Mouse (Mus musculus) gastrocnemius, postnatal 4 days (tissue): Measurements from ENCODE around the gene Chst15. TPM values are rescaled to one million over a fixed set of nuclear protein-coding genes. Genes with fewer than 3 reads are reported as not detected.

Source experiments
- DNase-seq, 2 experiments: peaks; one replicate each; pipeline ENCODE4 v3.0.0; 2021 to 2022; ENCODE audit warnings: low spot score in 2 of 2, mixed read lengths in 2 of 2
- long read RNA-seq, 2 experiments: library from polyadenylated mRNA; stranded (forward); transcript quantifications; one replicate each; pipeline ENCODE4 v2.0.0; 2021
- total RNA-seq, 2 experiments: library from RNA; stranded (reverse); gene quantifications; 2 replicates each; pipeline ENCODE4 v1.2.3; 2021

Gene Chst15
- 10 to 100 TPM; 11.6 to 12.0 TPM for total RNA-seq
- long read RNA-seq, experiment 1, full-length matches to known transcripts: 4 of 10 reads
- long read RNA-seq, experiment 1, partial matches to known transcripts: 5 of 10 reads
- long read RNA-seq, experiment 1, other reads (novel, unspliced or antisense): 1 of 10 reads
- long read RNA-seq, experiment 2, full-length matches to known transcripts: 6 of 14 reads
- long read RNA-seq, experiment 2, partial matches to known transcripts: 1 of 14 reads
- long read RNA-seq, experiment 2, other reads (novel, unspliced or antisense): 7 of 14 reads

DNA sequence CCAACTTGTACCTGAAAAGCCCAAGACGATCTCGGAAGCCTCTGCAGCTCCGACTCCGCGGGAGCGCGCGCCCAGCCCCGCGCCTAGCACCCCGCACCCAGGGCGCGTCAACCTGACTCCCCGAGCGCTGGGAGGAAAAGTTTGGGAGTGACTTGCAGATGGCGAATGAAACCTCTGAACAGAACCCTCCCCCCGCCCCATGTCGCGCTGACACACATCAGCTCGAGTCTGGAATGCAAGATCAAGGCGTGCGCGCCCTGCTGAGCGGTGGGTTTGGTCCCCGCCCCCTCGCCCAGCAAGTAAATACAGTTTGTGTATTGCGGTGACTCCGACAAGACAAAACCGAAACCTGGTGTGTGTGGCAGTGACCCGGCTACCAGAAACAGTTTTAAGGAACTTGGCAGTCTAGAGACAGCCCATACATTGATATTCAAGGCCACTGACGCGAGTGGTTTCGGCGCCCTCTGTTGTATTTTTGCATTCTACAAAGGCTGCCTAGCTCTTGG, at the start of gene Chst15:
TSS of gene Chst15 (minus strand) at position 193 of the 506 bp plus-strand sequence.
- peak; percentile 28 to 54 for DNase-seq

DNA sequence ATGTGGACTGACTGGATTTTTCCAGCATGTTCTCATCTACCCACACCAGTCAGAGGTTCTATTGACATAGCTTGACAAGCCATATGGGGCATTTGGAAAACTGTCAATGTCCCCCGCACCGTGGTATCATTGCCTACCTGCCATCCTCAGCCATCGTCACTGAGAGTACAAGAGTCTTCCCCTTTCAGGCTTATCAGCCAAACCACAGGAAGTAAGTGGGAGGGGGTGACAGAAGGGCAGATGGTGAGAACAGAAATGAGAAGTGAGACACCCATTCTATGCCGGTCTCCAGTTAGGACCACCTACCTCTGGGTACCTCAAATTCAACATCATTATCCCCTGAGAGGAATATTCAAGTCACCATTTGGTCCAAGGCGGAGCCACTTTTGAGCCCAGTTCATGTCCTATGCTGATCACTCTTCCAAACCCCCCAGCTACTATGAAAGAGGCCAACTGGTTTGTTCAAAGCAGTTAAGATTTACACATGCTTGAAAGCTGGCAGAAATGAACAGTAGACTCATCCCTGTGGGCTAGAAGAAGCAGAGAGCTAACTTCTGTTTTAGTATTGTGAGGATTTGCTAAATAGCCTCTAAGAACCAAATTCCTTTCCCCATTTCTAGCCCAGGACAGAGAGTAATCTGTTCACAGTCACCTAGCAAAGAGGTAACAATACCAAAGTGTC, 48.8 kb upstream of the Chst15 start:
- DNase-seq: no peak

DNA sequence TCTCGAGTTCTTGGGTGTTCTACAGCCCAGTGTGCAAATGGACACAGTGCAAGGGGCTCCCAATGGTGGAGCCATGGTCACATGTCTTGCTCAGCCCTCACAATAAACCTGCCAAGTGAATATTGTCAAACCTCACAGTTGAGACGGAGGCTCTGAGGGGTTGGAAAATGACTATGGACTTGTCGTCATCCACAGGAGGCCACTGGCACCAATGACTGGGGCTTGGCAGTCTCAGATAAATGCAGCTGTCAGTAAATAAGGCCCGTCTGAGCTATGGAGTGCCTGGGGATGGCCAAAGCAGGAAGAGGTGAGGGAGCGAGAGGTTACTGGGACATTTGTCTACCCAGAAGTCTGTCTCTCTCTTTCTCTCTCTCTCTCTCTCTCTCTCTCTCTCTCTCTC, 48.1 kb upstream of the Chst15 start:
- DNase-seq: no peak

DNA sequence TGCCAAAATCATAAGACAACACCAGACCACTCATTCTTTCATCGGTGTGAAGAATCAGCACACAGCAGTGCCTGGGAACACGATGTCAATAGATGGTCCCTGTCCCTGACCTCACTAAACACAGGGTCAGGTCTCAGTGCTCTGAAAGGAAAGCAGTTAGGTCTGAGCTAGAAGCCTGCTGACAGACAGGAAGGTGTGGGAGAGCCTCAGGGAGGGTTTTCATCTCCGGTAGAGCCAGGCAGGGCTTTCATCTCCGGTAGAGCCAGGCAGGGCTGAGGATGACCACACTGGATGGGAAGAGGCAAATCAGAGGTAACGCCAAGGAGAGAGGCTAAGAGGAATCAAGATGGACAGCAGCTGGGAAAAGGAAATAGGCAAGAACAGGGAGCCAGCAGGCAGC, 47.5 kb upstream of the Chst15 start:
- no peak for DNase-seq

DNA sequence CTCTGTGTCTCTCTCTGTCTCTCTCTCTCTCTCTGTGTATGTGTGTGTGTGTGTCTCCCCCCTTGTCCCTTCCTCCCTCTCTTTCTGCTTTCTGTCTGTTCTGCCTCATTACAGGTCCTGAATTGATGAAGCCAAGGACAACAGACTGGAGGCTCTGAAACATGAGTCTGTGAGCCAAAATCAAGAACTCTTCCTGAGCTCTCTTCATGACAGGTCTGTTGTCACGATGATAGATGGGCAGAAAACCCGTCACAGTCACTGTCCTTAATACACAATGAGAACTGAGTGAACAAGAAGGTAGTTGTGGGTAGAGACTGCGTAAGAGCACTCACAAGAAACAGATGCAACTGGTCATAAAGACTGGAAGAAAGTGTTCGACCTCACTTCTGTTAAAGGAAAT, 43.3 kb upstream of the Chst15 start:
- DNase-seq: no peak

DNA sequence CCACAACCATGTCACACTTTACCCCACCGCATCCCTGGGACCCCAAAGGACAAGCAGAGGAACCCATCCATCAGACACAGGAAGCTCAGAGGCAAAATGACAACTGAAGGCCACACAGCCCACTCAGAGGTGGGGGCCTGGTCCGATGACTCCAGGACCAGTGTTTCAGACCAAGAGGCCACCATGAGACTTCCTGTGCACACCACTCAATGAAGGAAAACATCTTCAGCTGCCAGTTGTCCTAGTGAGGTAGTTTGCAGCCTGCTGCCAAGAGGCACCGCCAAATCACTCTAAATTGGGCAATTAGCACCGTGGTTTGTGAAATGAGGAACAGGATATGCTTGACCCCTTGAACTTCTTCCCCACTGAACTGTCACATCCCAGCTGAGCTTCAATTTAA, 41.7 kb upstream of the Chst15 start:
- DNase-seq: no peak

DNA sequence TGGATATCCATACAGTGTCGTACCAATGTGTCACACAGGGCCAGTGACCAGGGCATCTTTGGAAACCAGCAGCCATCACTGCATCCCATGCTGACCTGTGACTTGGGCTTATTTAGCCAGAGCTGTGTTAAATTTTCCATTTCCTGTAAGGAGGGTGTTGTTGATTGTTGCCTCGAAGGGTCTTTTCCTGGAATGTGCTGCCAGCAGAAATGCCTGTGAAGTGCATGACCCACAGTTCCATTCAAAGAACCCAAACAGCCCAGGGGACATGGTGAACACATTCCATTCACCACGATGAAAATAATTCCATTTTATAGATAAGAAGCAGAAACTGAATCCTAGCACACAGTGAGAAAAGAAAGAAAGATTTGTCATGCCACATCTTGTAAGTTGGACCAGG, 41.2 kb upstream of the Chst15 start:
- DNase-seq: no peak

DNA sequence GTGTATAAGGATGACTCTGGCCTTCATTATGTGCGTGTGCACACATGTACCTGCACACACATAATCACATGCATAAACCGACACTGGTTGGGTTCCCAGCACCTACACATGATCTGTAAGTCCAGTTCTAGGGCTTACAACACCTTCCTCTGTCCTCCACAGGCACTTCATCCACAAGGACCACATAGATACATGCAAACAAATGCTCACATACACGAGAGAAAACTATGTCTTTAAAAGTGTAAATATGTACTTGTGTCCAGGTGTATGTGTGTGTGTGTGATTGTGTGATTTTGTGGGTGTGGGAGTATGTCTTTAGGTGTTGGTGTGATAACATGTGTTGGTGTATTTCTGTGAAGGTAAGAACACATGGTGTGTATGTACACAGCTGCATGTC, 40.8 kb upstream of the Chst15 start:
- no peak for DNase-seq

DNA sequence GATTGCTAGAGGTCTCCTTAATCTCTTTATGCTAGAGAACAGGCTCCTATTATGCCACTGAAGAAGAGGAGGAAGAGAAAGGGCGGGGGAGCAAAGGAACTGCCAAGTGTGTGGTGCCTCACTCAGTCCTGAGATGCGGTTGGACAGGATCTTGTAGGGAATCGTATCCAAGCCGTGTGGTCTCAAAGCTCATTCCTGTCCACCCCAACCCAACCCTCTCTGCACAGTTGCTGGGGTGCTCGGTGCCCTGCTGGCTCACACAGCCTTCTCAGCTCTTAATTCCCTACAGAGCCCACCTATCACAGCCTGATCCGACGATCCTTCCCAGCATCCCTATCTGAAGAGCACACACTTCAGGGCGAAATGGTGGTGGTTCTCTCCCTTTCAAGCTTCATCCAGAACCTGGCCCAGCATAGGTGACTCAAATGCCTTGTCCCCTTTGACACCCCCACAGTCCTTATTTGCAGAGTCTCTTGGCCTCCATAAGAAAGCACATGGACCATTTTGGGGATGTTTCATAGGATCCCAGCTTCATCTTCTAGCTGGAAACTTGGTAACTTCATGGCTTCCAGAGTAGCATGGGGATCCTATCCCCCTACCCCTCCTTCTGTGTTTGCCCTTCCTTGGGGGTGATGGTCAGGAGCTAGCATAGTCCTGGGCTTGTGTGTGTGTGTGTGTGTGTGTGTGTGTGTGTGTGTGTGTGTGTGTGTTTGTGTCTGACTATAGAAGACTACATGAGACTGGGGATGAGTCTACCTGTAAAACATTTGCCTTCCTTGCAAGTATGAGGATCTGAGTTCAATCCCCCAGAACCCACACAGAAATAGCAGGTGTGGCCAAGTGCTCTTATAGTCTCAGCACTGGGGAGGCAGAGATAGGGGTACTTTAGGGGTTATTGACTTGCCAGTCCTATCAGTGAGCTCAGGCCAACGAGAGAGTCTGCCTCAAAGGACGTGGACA, 40.1 kb upstream of the Chst15 start:
- no peak for DNase-seq

DNA sequence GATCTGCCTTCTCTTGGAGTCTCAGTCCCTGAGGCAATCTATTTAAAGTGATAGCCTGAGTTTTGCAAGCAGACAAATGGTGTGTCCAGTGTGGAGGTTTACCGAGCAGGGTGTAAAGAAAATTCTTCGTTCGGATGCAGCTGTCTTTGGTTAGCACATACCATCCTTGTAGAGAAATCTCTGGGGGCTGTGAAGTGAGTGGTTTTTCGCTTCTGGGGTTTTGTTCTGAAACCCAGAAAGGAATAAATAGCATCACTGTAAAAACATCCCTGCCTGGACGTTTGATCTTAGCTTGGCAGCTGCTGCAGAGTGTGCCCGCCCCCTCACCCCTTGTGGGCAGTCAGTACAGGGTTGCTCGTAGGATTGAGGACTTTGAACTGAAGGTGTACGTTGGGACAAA, 39.2 kb upstream of the Chst15 start:
- DNase-seq: no peak

DNA sequence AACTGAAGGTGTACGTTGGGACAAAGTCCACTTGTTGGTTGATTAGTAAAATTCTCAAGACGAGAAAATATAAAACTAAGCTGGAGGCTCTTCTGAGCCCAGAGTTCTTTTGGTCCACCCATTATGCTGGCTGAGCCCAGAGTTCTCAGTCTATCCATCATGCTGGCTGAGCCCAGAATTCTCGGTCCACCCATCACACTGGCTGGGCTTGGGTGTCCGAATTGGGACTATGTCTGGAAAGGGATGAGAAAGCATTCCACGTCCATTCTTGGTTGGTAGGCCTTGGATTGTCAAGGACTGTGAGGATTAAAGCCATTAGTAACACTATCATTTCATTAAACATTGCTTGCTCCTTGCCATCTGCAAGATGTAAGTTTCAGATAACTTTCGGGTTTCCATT, 38.7 kb upstream of the Chst15 start:
- no peak for DNase-seq

DNA sequence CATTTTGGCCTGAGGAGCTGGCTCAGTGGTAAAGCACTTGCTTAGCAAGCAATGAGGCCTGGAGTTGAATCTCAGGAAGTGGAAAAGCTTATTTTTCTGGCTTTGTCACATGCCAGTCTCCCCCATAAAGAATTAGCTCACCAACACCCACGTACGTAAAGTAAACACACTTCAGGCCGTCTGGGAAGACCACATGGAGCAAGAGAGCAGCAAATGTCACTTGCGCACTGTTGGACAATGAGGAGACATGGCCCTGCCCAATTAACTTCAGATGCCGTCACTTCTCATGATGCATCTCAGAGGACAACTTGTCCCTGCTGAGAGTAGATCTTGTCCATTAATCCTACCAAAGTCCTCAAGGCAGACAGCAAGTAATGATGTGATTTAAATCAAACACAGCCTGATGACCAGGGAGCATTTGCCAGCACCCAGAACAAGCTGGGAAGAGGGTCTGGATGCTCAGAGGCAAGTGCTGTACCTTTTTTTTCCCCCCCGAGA, 32.1 kb upstream of the Chst15 start:
- DNase-seq: no peak

DNA sequence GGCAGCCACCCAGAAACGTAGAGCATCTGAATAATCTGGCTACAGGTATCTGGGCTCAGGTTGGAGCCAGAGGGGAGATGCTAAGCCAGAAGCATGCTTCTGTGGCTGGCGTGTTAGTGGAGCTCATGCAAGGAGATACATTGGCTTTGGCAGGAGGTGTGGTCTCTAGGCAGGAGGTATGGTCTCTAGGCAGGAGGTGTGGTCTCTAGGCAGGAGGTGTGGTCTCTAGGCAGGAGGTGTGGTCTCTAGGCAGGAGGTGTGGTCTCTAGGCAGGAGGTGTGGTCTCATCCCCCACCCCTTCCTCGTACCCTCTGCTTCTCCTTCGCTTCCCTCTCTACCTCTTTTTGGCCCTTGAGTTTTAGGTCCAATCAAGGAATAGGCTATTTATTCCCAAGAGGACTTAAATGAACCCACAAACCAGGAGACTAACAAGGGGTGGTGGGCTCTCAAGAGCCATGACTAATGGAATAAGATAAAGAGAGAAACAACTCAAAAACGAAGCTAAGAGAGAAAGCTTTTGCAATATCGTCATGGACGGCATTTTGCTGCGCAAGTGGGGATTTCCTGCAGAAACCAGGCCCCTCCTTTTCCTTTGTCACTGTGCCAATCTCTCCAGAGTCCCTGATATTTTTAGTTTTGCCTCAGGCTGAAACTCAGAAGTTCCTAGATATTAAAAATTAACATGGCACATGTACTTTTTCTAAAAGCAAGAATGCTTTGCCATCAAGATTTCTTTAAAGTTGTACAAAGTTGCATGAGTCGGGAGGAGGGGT, 30.4 kb upstream of the Chst15 start:
- no peak for DNase-seq

DNA sequence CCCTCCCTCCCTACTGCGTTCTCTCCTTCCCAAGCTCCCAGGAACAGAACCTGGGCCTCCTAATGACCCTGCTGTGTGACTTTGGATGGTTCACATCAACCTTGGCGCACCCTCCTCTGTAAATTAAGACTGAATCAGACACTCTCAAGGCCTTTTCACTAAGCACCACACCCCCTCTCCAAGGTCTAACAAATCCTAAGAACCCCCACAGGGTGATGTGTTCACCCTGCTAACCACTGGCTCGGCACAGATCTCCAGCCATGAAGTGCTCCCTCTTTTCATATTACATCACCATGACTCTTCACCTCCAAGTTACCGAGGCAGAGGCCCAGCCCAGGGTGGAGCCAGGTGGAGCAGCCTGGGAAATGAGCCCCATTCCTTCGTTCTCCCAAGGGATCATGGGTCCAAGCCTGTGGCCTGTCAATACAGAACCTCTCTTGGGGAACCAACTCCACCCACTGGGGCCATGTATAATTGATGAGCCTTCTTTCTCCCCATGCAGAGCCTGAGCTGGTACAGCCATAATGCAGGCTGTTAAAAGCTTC, 28.6 kb upstream of the Chst15 start:
- DNase-seq: no peak

DNA sequence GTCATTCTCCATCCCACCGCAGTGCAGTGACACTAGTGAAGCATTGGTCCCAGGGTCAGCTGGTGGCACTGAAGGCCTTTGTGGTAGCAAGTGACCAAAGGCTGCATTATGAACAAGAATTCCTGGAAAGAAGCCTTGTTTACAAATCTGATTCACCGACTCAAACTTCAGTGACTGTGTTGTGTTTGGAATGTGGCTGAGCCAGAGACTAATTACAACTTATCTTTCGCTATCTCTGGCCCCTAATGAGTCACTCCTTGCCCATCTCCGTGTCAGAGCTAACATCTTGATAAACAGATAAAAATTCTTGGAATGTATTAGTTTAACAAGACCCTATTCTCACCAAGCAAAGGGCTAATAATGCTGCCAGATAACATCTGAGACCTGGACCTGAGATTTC, 27.6 kb upstream of the Chst15 start:
- DNase-seq: no peak

DNA sequence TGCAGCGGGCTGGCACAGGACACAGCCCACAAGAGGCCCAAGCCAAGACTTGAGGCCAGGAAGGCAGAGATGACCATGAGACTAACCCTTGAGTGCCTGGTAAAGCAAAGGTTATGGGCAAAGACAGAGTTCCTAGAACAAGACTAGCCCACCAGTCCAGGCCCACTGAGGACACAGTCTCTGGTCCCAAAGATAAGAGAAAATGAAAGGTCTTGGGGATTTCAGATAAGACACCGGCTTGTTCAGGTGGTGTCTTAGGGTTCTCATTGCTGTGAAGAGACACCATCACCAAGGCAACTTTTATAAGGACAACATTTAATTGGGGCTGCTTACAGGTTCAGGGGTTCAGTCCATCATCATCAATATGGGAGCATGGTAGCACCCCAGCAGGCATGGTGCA, 26.9 kb upstream of the Chst15 start:
- DNase-seq: no peak

DNA sequence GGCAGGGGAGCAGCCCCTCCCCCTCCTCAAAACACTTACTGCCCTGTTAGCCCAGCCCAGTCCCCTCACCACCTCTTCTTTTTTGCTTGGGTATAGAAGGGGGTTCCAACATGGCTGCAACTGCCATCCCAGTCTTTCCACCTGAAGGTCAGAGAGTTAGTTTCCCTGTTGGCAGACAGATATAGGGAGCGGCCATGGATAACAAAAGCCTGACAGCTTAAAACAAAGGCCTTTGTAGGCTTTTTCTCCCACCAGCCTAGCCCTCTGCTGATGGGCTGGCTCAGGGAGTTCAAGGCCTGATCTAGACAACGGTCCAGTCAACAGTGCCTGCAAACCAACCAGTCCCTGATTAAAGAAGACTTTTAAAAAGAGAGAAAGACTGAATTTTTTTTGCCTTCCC, 26.1 kb upstream of the Chst15 start:
- DNase-seq: no peak

DNA sequence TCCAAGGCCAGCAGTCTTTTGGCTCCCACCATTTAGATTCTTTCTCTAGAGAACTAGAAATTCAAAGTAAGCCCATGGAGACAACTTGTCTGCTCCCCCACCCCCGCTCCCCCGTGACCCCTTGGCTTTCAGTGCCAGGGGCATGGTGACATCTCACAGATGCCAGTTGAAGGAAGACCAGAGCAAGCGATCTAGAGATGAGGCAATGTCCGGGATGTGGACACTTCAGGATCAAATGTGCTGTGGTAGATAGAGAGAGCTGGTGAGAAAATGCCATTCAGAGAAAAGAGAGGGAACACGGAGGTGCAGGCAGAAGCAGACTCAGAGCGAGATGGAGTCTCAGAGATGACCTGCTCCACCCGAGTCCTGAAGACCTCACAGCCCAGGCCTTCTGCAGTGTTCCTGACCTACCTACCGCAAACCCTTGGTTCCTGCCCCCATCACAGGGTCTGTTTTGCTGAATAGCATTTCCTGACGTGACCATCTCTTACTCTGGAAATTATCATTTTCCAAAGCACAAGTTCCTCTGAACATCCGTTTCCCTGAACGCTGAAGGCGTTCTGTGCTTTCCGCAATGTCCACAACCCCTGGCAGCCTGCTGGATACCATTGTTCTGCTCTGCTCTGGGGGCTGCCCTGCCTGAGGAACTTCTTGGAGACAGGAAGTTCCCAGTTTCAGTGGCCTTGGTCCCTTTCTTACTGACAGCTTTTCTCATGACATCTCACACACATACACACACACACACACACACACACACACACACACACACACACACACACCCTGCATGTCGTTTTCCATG, 22.2 kb upstream of the Chst15 start:
- DNase-seq: no peak

DNA sequence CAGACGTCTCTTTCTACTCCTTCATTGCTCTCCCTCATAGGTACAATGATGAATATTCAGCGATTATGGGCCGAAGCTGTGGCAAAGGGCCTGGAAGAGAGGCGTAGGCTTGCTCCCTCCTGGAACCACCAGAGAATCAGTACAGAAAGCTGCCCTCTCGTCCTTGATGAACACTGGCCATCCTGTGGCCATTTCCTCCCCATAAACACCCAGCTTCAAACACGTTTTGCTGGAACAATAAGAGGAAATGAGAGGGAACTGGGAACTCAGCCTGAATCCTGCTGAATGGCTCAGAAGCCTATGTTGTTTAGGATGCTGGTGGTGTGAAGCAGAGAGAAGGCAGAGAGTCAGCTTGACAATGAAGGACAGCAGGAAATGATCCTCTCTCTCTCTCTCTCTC, 21.3 kb upstream of the Chst15 start:
- DNase-seq: no peak
